Mouse (Mus musculus) activated CD4-positive, CD25-positive, alpha-beta regulatory T cell, adult 9 weeks (primary cell): ENCODE results near the gene Olfr704. TPM values are rescaled to one million over a fixed set of nuclear protein-coding genes. Genes with fewer than 3 reads are reported as not detected.

Experiments used
- polyA plus RNA-seq: library from polyadenylated mRNA; unstranded; fragments of 100-300 nt; shearing (Covaris generic); gene quantifications from one replicate; pipeline ENCODE4 v1.2.1, GENCODE M21; 2017

The Olfr704 gene
- not detected for polyA plus RNA-seq

DNA sequence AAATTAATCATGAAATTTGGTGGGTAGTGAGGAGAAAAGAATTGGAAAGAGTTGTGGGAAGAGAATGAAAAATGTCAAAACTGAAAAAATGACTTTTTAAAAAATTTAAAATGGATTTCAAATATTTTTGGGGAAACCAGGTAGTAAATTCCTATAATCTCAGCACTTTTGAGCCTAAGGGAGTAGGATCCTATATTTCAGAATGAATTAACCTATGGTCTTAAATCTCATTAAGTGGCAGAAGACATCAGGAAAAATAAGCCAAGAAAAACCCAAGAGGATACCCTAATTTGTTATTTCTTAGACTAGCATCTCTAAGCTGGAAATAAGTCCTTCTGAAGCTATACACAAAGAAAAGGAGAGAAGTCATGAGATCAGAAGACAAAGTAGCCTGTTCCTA, at the start of gene Olfr704:
Olfr704 (plus strand) TSS at position 301 of the 400 bp plus-strand sequence.

DNA sequence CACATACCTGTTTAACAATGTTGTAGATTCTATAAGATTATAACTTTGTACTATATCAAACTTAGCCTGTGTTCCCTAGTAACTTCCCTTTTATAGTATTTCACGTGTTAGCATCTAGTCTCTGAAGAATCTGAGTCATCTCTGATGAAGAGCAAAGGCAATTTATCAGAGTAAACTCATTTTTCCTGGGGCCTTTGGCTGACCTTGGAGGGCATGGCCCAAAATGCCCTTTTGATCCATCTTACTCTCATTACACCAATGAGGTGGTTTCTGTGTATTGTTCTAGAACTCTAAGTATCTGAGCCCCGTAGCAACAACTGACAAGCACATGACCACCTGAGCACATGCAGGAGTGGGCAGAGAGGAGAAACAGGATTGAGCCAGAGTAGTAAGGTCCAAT, 49.2 kb upstream of the Olfr704 start, which contains the start of gene Olfr701:
Olfr701 (plus strand) TSS at position 301 of the 400 bp plus-strand sequence.

DNA sequence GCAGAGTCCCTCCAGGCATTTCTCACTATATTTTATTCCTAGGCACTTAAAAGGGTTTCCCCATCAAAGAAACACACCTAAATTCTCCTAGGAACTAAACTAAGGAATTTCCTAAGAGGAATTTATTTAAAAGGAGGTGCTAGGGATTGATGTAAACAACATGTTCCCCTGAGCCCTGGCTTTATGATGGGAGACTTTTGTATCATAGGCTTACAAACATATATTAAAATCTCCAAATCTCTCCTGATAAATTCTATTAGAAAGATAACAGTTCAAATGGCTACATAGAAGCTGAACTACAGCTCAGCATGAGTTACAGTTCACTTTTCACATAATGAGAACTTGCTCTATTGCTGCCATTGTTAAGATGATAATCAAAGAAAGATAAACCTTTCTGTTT, 29.2 kb upstream of the Olfr704 start, which contains the start of gene Olfr702:
Olfr702 (minus strand) TSS at position 101 of the 400 bp plus-strand sequence.

DNA sequence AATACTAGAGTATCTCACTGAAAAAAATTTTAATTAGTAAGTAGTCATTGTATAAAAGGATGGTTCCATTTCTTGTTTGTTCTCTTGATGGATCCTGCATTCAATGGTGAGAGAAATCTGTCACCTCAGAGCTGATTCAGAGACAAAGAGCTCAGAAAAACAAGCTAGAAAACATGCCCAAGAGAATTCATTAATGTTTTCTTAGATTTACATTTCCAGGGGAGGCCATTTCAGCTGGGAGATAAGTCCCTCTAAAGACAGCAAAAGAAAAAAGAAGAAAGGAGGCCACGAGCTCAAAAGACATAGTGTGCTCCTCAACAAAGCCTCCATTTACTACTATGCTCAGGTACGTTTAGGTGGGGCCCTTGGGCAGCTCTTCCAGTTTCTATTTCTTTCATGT, 19.9 kb upstream of the Olfr704 start, which contains the start of gene Olfr703:
Olfr703 (plus strand) TSS at position 301 of the 400 bp plus-strand sequence.

DNA sequence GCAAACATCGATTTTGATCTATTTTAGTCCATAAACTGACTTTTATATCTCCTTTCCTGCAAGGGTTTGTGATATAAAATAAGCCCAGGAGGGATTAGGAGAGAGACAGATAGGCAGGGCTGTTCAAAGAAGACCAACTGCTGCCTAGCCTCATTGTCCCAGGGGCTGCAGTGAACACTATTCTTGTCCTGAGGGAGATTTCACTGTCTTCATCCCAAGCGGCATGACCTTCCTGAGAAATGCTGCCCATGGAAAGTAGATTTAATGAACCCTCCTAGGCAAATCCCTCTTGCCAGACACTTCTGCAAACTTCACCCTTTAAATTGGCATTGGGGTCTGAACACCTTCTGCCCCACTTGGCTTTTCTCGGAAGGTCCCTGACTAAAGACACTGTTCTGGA, 13.8 kb downstream of the Olfr704 start, which contains the start of gene Olfr705:
Olfr705 (minus strand) TSS at position 101 of the 400 bp plus-strand sequence.

DNA sequence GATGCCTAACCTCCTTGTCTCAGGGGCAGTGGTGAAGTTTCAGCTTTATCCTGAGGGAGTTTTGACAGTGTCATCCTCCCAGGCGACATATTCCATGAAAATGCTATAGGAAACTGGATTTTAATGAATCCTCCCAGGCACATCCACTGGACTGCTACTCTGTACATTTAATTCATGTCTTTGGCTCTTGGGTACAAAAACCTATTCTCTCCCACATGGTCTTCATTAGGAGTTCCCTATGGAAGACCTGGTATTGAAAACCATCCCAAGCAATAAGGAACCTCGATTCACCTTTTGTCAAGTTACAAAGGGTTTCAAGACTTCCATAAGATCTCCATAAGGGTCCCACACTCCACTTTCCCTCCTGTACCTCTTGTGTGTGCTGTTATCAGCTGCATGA, 25.1 kb downstream of the Olfr704 start, which contains the start of gene Olfr706:
Olfr706 (minus strand) TSS at position 101 of the 400 bp plus-strand sequence.

DNA sequence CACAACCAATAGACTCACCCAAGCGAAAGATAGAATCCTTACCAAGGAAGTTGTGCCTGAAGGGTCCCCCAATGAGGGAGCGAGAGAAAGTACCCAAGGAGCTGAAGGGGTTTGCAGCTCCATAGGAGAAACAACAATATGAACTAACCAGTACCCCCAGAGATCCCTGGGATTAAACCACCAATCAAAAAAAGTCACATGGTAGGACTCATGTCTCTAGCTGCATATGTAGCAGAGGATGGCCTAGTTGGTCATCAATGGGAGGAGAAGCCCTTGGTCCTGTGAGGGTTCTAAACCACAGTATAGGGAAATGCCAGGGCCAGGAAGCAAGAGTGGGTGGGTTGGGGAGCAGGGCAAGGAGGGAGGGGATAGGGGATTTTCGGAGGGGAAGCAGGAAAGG, 38.2 kb downstream of the Olfr704 start, which contains the start of gene Olfr707:
Olfr707 (minus strand) TSS at position 101 of the 400 bp plus-strand sequence.

DNA sequence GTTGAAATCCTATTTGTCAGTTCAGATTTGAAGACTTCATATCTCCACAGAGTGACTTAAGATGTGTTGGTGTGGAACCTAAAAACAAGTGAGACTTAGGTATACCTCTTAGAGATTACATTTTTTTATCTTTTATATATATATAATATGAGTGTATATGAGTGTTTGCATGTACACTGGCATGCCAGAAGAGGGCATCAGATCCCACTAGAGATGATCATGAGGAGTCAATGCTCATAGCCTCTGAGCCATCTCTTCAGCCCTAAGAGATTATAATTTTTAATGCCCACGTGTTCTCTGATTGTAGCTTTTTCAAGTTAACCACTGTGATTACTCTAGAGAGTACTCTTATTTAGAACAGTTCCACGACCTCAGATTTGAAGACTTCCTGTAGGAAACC, 44.7 kb downstream of the Olfr704 start, which contains the start of gene Olfr1532-ps1:
Olfr1532-ps1 (plus strand) TSS at position 326 of the 400 bp plus-strand sequence.

Other genes with a start within 250 kb of the Olfr704 start
- gene Olfr693, start 182.6 kb upstream of the Olfr704 start, polyA plus RNA-seq, result not detected
- not detected for gene Olfr694, start 171.4 kb upstream of the Olfr704 start, polyA plus RNA-seq
- gene Olfr695, start 146.8 kb upstream of the Olfr704 start, polyA plus RNA-seq, result not detected
- not detected for gene Olfr697, start 120.7 kb upstream of the Olfr704 start, polyA plus RNA-seq
- not detected for gene Olfr698, start 107.8 kb upstream of the Olfr704 start, polyA plus RNA-seq
- not detected for gene Olfr699, start 70.0 kb upstream of the Olfr704 start, polyA plus RNA-seq
- not detected for gene Olfr700, start 54.4 kb upstream of the Olfr704 start, polyA plus RNA-seq
- gene Olfr701, start 49.1 kb upstream of the Olfr704 start, polyA plus RNA-seq, result not detected
- gene Olfr702, start 29.3 kb upstream of the Olfr704 start, polyA plus RNA-seq, result not detected
- not detected for gene Olfr703, start 19.8 kb upstream of the Olfr704 start, polyA plus RNA-seq
- gene Olfr705, start 13.7 kb downstream of the Olfr704 start, polyA plus RNA-seq, result not detected
- not detected for gene Olfr706, start 25.0 kb downstream of the Olfr704 start, polyA plus RNA-seq
- gene Olfr707, start 38.1 kb downstream of the Olfr704 start, polyA plus RNA-seq, result not detected
- not detected for gene Olfr1532-ps1, start 44.8 kb downstream of the Olfr704 start, polyA plus RNA-seq
- not detected for gene Olfr709-ps1, start 69.0 kb downstream of the Olfr704 start, polyA plus RNA-seq
- gene Olfr710, start 85.1 kb downstream of the Olfr704 start, polyA plus RNA-seq, result not detected
- not detected for gene Olfr6, start 100.8 kb downstream of the Olfr704 start, polyA plus RNA-seq
- not detected for gene Olfr711, start 112.3 kb downstream of the Olfr704 start, polyA plus RNA-seq
- gene Olfr2, start 142.9 kb downstream of the Olfr704 start, polyA plus RNA-seq, result not detected
- not detected for gene Olfr713, start 168.0 kb downstream of the Olfr704 start, polyA plus RNA-seq
- not detected for gene Olfr714, start 207.8 kb downstream of the Olfr704 start, polyA plus RNA-seq
- not detected for gene Olfr17, start 230.0 kb downstream of the Olfr704 start, polyA plus RNA-seq
- not detected for gene Olfr715b, start 247.2 kb downstream of the Olfr704 start, polyA plus RNA-seq